Mouse (Mus musculus): ENCODE results near the gene Jag1. TPM values are rescaled to one million over a fixed set of nuclear protein-coding genes. Genes with fewer than 3 reads are reported as not detected.

Gene Jag1
- 1.1 and 1.4 TPM in 2 replicates for polyA plus RNA-seq (2015; fragmentation: Nextera tagmentation; extraction: Ambion mirVana)

- TF ChIP-seq EP300 (IDR thresholded peaks at IDR 0.05; ENCODE audit: low read depth), result no peak
- TF ChIP-seq CTCF (IDR thresholded peaks at IDR 0.05; ENCODE audit: low read depth), result no peak
- peak; percentile 31 for DNase-seq
- under 1% methylated on average over 43 of the region's 59 CpGs for WGBS (ENCODE audit: insufficient replicate concordance)
- Histone ChIP-seq H3K9me3 (ENCODE audit: low read length) (no peaks in the 10 kb centered on the region), H3K36me3 (replicated peaks; ENCODE audit: insufficient read depth, low read length) (no peaks in the 10 kb centered on the region), H3K4me3 (ENCODE audit: low read depth, low read length) (peak within 1 kb of the TSS; percentile 72), H3K9ac (replicated peaks) (peak within 1 kb of the TSS; percentile 79), H3K4me1 (ENCODE audit: insufficient read depth) (peaks cover 18% of the 10 kb centered on the region), H3K4me2 (ENCODE audit: low read depth, low read length) (peak within 1 kb of the TSS; percentile 82), H3K27ac (ENCODE audit: low read depth) (peak within 1 kb of the TSS; percentile 93), H3K27me3 (ENCODE audit: insufficient read depth, low read length) (peaks cover 17% of the 10 kb centered on the region)
- ATAC-seq, result no peak
Observed at GRCm38 (mm10) chr2:137116025-137116674, at the start of gene Jag1. Jag1 (minus strand) TSS chr2:137116644.

- no peak overlapping the region for H3K4me3 ChIP-seq (ENCODE audit: low read depth, low read length)
- DNase-seq, result no peak
- TF ChIP-seq CTCF (IDR thresholded peaks at IDR 0.05; ENCODE audit: low read depth) (no peak), EP300 (IDR thresholded peaks at IDR 0.05; ENCODE audit: low read depth) (no peak)
- no peak overlapping the region for H3K9ac ChIP-seq (replicated peaks)
- no peaks in the 10 kb centered on the region for H3K27me3 ChIP-seq (ENCODE audit: insufficient read depth, low read length)
- no peak overlapping the region for H3K27ac ChIP-seq (ENCODE audit: low read depth)
- H3K4me1 ChIP-seq (ENCODE audit: insufficient read depth), result peaks cover 3% of the 10 kb centered on the region
- 52% methylated on average over 1 of the region's 1 CpGs for WGBS (ENCODE audit: insufficient replicate concordance)
- H3K4me2 ChIP-seq (ENCODE audit: low read depth, low read length), result no peak overlapping the region
- H3K36me3 ChIP-seq (replicated peaks; ENCODE audit: insufficient read depth, low read length), result no peaks in the 10 kb centered on the region
- no peaks in the 10 kb centered on the region for H3K9me3 ChIP-seq (ENCODE audit: low read length)
- ATAC-seq, result peak; percentile 51; the same call in 1 of the 2 replicates
Observed at GRCm38 (mm10) chr2:137156018-137156417, 39.6 kb upstream of the Jag1 start.

- ATAC-seq, result peak; percentile 84
- DNase-seq, result peak; percentile 22
- Histone ChIP-seq H3K4me1 (ENCODE audit: insufficient read depth) (peaks cover 3% of the 10 kb centered on the region), H3K4me2 (ENCODE audit: low read depth, low read length) (no peak overlapping the region), H3K9ac (replicated peaks) (no peak overlapping the region), H3K27ac (ENCODE audit: low read depth) (0 out of 2 replicates have a peak overlapping the region, but pooled peaks have one; percentile 22), H3K4me3 (ENCODE audit: low read depth, low read length) (no peak overlapping the region), H3K27me3 (ENCODE audit: insufficient read depth, low read length) (no peaks in the 10 kb centered on the region), H3K9me3 (ENCODE audit: low read length) (no peaks in the 10 kb centered on the region), H3K36me3 (replicated peaks; ENCODE audit: insufficient read depth, low read length) (no peaks in the 10 kb centered on the region)
- WGBS (ENCODE audit: insufficient replicate concordance), result 43% methylated on average over 4 of the region's 4 CpGs
- TF ChIP-seq CTCF (IDR thresholded peaks at IDR 0.05; ENCODE audit: low read depth) (no peak), EP300 (IDR thresholded peaks at IDR 0.05; ENCODE audit: low read depth) (0 out of 2 replicates have a peak, but pooled peaks have one; percentile 12)
Observed at GRCm38 (mm10) chr2:137153825-137154224, 37.4 kb upstream of the Jag1 start.

GRCm38 (mm10) chr2:137153172-137153667 is 36.8 kb upstream of the Jag1 start:
- H3K9ac ChIP-seq (replicated peaks), result no peak overlapping the region
- DNase-seq, result no peak
- H3K27ac ChIP-seq (ENCODE audit: low read depth), result no peak overlapping the region
- H3K9me3 ChIP-seq (ENCODE audit: low read length), result no peaks in the 10 kb centered on the region
- TF ChIP-seq CTCF (IDR thresholded peaks at IDR 0.05; ENCODE audit: low read depth), result no peak
- H3K4me3 ChIP-seq (ENCODE audit: low read depth, low read length), result no peak overlapping the region
- H3K27me3 ChIP-seq (ENCODE audit: insufficient read depth, low read length), result no peaks in the 10 kb centered on the region
- H3K36me3 ChIP-seq (replicated peaks; ENCODE audit: insufficient read depth, low read length), result no peaks in the 10 kb centered on the region
- H3K4me1 ChIP-seq (ENCODE audit: insufficient read depth), result peaks cover 3% of the 10 kb centered on the region
- no peak overlapping the region for H3K4me2 ChIP-seq (ENCODE audit: low read depth, low read length)
- WGBS (ENCODE audit: insufficient replicate concordance), result 78% methylated on average over 10 of the region's 10 CpGs
- no peak for ATAC-seq

GRCm38 (mm10) chr2:137150953-137151352 is 34.5 kb upstream of the Jag1 start:
- WGBS (ENCODE audit: insufficient replicate concordance), result 95% methylated on average over 3 of the region's 3 CpGs
- Histone ChIP-seq H3K36me3 (replicated peaks; ENCODE audit: insufficient read depth, low read length) (no peaks in the 10 kb centered on the region), H3K27ac (ENCODE audit: low read depth) (no peak overlapping the region), H3K9ac (replicated peaks) (no peak overlapping the region), H3K27me3 (ENCODE audit: insufficient read depth, low read length) (no peaks in the 10 kb centered on the region), H3K4me2 (ENCODE audit: low read depth, low read length) (no peak overlapping the region), H3K4me1 (ENCODE audit: insufficient read depth) (peaks cover 3% of the 10 kb centered on the region), H3K4me3 (ENCODE audit: low read depth, low read length) (no peak overlapping the region), H3K9me3 (ENCODE audit: low read length) (no peaks in the 10 kb centered on the region)
- ATAC-seq (no peak), DNase-seq (no peak)
- no peak for TF ChIP-seq EP300 (IDR thresholded peaks at IDR 0.05; ENCODE audit: low read depth)
- TF ChIP-seq CTCF (IDR thresholded peaks at IDR 0.05; ENCODE audit: low read depth), result no peak

- DNase-seq (no peak), ATAC-seq (no peak)
- WGBS (ENCODE audit: insufficient replicate concordance), result 86% methylated on average over 2 of the region's 2 CpGs
Observed at GRCm38 (mm10) chr2:137146938-137147666, 30.7 kb upstream of the Jag1 start.

More at GRCm38 (mm10) chr2:137146938-137147666, 30.7 kb upstream of the Jag1 start:
- TF ChIP-seq EP300 (IDR thresholded peaks at IDR 0.05; ENCODE audit: low read depth) (no peak), CTCF (IDR thresholded peaks at IDR 0.05; ENCODE audit: low read depth) (no peak)
- Histone ChIP-seq H3K9ac (replicated peaks) (no peak overlapping the region), H3K4me1 (ENCODE audit: insufficient read depth) (no peaks in the 10 kb centered on the region), H3K4me3 (ENCODE audit: low read depth, low read length) (no peak overlapping the region), H3K36me3 (replicated peaks; ENCODE audit: insufficient read depth, low read length) (no peaks in the 10 kb centered on the region), H3K27me3 (ENCODE audit: insufficient read depth, low read length) (no peaks in the 10 kb centered on the region), H3K4me2 (ENCODE audit: low read depth, low read length) (no peak overlapping the region), H3K27ac (ENCODE audit: low read depth) (no peak overlapping the region), H3K9me3 (ENCODE audit: low read length) (no peaks in the 10 kb centered on the region)

All from liver, postnatal 0 days (tissue).